ENCODE assay signal across 10 mouse cellular contexts in genomic region chr1:89781861-89782260, GRCm38 (mm10).
DNase-seq lines count a peak whose midpoint lies in the region; ATAC-seq and TF ChIP-seq lines count a peak whose summit lies in the region.
"Had no signal": no experiment of that assay in that cellular context is flagged by ENCODE, and none has a peak within 500 bp of the region (broad histone marks: within the 10 kb centered on the region; RNA-seq: fewer than 3 reads in every experiment).

No protein-coding gene starts in this region.

- H3K4me1 ChIP-seq in kidney, postnatal 0 days (replicated peaks; ENCODE audit: insufficient read depth, low read length): no peaks in the 10 kb centered on the region
- H3K4me1 ChIP-seq in embryonic facial prominence, embryonic 11.5 days (ENCODE audit: control insufficient read depth, insufficient read depth, low read length): no peaks in the 10 kb centered on the region
- peaks cover 40% of the 10 kb centered on the region for H3K4me1 ChIP-seq in midbrain, embryonic 16.5 days (ENCODE audit: control insufficient read depth, insufficient read depth, low read length)

- peaks cover 3% of the 10 kb centered on the region; the same call in 1 of the 2 replicates for H3K36me3 ChIP-seq in kidney, postnatal 0 days (ENCODE audit: insufficient read depth, low read length)
- no peaks in the 10 kb centered on the region for H3K36me3 ChIP-seq in embryonic facial prominence, embryonic 11.5 days (replicated peaks; ENCODE audit: control insufficient read depth, insufficient read depth, low read depth, low read length)
- H3K36me3 ChIP-seq in midbrain, embryonic 16.5 days (ENCODE audit: control insufficient read depth, insufficient read depth, low read length): no peaks in the 10 kb centered on the region

- TF ChIP-seq CTCF in kidney, postnatal 0 days (IDR thresholded peaks at IDR 0.05; ENCODE audit: low read depth): no peak

- no peak overlapping the region for H3K27ac ChIP-seq in kidney, postnatal 0 days
- no peak overlapping the region for H3K27ac ChIP-seq in embryonic facial prominence, embryonic 11.5 days (replicated peaks; ENCODE audit: low read depth, low read length)
- H3K27ac ChIP-seq in midbrain, embryonic 16.5 days (ENCODE audit: low read length): no peak overlapping the region
- H3K27ac ChIP-seq: hindbrain, embryonic 14.5 days had no signal

- no peak overlapping the region for H3K9ac ChIP-seq in kidney, postnatal 0 days (ENCODE audit: low read depth, low read length)
- H3K9ac ChIP-seq in embryonic facial prominence, embryonic 11.5 days (replicated peaks; ENCODE audit: low read length): no peak overlapping the region
- H3K9ac ChIP-seq in midbrain, embryonic 16.5 days (ENCODE audit: low read depth, low read length): no peak overlapping the region
- H3K9ac ChIP-seq: hindbrain, embryonic 14.5 days; liver, postnatal 0 days had no signal

- WGBS in kidney, postnatal 0 days: 63% methylated on average over 8 of the region's 8 CpGs
- WGBS in embryonic facial prominence, embryonic 11.5 days: 67% methylated on average over 8 of the region's 8 CpGs
- WGBS in midbrain, embryonic 16.5 days: 58% methylated on average over 8 of the region's 8 CpGs

- no peak for ATAC-seq in kidney, postnatal 0 days (replicated peaks; ENCODE audit: low FRiP score, low read depth)
- ATAC-seq in embryonic facial prominence, embryonic 11.5 days (replicated peaks; ENCODE audit: insufficient number of reproducible peaks, low FRiP score, low TSS enrichment, low read depth): no peak
- ATAC-seq in midbrain, embryonic 16.5 days: no peak
- no peak for ATAC-seq in megakaryocyte, adult 5-6 weeks (ENCODE audit: poor library complexity, severe bottlenecking)
- ATAC-seq: liver, postnatal 0 days had no signal

- H3K4me2 ChIP-seq in kidney, postnatal 0 days (ENCODE audit: low read length): no peak overlapping the region
- no peak overlapping the region for H3K4me2 ChIP-seq in embryonic facial prominence, embryonic 11.5 days (ENCODE audit: low read depth, low read length)
- H3K4me2 ChIP-seq in midbrain, embryonic 16.5 days (ENCODE audit: low read length): no peak overlapping the region
- H3K4me2 ChIP-seq: hindbrain, embryonic 14.5 days had no signal

- peak; percentile 76 for DNase-seq in kidney, postnatal 0 days (ENCODE audit: low spot score)
- no peak for DNase-seq in kidney, adult 18-20 months
- DNase-seq in 3T3-L1 (ENCODE audit: low read depth, low spot score) (peak; percentile 47), 416B (ENCODE audit: low read depth) (peak; percentile 21)
- peak; percentile 75 for DNase-seq in embryonic facial prominence, embryonic 11.5 days (ENCODE audit: low spot score)
- DNase-seq: gastrocnemius, postnatal 14 days; liver, postnatal 0 days had no signal

- H3K27me3 ChIP-seq in kidney, postnatal 0 days (ENCODE audit: insufficient read depth, low read length): no peaks in the 10 kb centered on the region
- H3K27me3 ChIP-seq in embryonic facial prominence, embryonic 11.5 days (ENCODE audit: control insufficient read depth, insufficient read depth, low read length): no peaks in the 10 kb centered on the region
- H3K27me3 ChIP-seq in midbrain, embryonic 16.5 days (ENCODE audit: control insufficient read depth, insufficient read depth, low read depth, low read length): no peaks in the 10 kb centered on the region

- no peaks in the 10 kb centered on the region for H3K9me3 ChIP-seq in kidney, postnatal 0 days (replicated peaks; ENCODE audit: low read length)
- H3K9me3 ChIP-seq in embryonic facial prominence, embryonic 11.5 days (replicated peaks; ENCODE audit: control insufficient read depth, low read length): no peaks in the 10 kb centered on the region
- H3K9me3 ChIP-seq in midbrain, embryonic 16.5 days (replicated peaks; ENCODE audit: control insufficient read depth, low read length, poor library complexity, severe bottlenecking): no peaks in the 10 kb centered on the region

- no peak overlapping the region for H3K4me3 ChIP-seq in kidney, postnatal 0 days (replicated peaks; ENCODE audit: low read depth, low read length)
- H3K4me3 ChIP-seq in embryonic facial prominence, embryonic 11.5 days (ENCODE audit: low read depth, low read length): no peak overlapping the region
- no peak overlapping the region for H3K4me3 ChIP-seq in midbrain, embryonic 16.5 days (ENCODE audit: low read depth, low read length)
